Mouse (Mus musculus) liver, postnatal 0 days (tissue): Measurements from ENCODE around the gene Caln1.

Source experiments
- CTCF ChIP-seq: sonication (generic); IDR thresholded peaks from 2 replicates; pipeline ENCODE4 v1.5.1; 2016; ENCODE audit warnings: antibody characterized with exemption, low read depth
- EP300 ChIP-seq: IDR thresholded peaks from 2 replicates; pipeline ENCODE4 v1.6.1; 2016; ENCODE audit warnings: antibody characterized with exemption, low read depth, mild to moderate bottlenecking

GRCm38 (mm10) chr5:130820021-130820648 is 450.9 kb downstream of the Caln1 start:
- TF ChIP-seq CTCF (no peak), EP300 (no peak)
